ENCODE assay signal across 12 mouse cellular contexts in the genomic region with DNA sequence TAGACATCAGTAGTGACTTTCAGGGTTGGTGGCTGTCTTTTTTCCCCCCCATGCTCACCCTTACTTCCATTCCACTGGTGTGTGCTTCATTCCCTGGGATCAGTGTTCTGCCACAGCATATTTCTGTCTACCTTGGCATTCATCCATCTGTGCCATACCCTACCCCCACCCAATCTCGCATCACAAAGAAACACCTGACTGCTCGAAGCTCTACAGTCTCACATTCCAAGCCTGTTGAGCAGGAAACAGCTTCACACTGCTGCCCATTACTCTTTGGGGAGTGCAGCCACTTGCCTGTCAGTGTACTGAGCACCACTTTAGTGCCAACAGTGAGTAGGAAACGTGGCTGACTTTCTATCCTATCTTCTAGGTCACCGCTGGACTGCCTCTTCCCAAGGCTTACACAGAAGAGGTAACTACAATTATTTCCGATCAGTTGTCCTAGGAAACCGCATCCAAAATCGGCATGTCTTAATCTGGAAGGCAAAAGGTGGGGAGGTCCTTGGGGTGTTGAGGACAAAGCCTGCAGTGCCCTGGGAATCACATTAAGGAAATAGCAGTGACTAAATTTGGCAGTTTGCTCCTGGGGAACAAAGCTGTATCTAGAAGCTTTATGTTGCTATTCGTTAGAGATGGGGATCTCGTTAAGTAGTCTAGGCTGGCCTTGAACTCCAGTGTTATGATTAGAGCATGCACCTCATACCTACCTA. TPM values are rescaled to one million over a fixed set of nuclear protein-coding genes. Genes with fewer than 3 reads are reported as not detected.
A peak's percentile ranks its signal among the peaks of the same experiment; 100 is the strongest.
DNase-seq lines count a peak whose midpoint lies in the region; ATAC-seq and TF ChIP-seq lines count a peak whose summit lies in the region.
"Had no signal": no experiment of that assay in that cellular context is flagged by ENCODE, and none has a peak within 500 bp of the region (broad histone marks: within the 10 kb centered on the region; RNA-seq: fewer than 3 reads in every experiment).

No protein-coding gene starts in this region.

- no peak overlapping the region for H3K4me2 ChIP-seq in hindbrain, embryonic 11.5 days (replicated peaks; ENCODE audit: low read depth, low read length)
- H3K4me2 ChIP-seq in kidney, postnatal 0 days (ENCODE audit: low read length), result no peak overlapping the region
- H3K4me2 ChIP-seq: liver, embryonic 15.5 days had no signal

- WGBS in hindbrain, embryonic 10.5 days, result 88% methylated on average over 9 of the region's 9 CpGs
- WGBS in hindbrain, embryonic 11.5 days, result 87% methylated on average over 9 of the region's 9 CpGs
- 54% methylated on average over 9 of the region's 9 CpGs for WGBS in kidney, postnatal 0 days
- WGBS in thymus, adult 2 months, result 94% methylated on average over 9 of the region's 9 CpGs

- no peak overlapping the region for H3K9ac ChIP-seq in hindbrain, embryonic 11.5 days (ENCODE audit: low read depth, low read length)
- H3K9ac ChIP-seq in kidney, postnatal 0 days (ENCODE audit: low read depth, low read length), result no peak overlapping the region
- H3K9ac ChIP-seq: liver, embryonic 15.5 days had no signal

- no peaks in the 10 kb centered on the region for H3K27me3 ChIP-seq in hindbrain, embryonic 10.5 days (ENCODE audit: insufficient read depth, poor library complexity, severe bottlenecking)
- no peaks in the 10 kb centered on the region for H3K27me3 ChIP-seq in hindbrain, embryonic 11.5 days (ENCODE audit: control insufficient read depth, insufficient read depth, low read length)
- H3K27me3 ChIP-seq in kidney, postnatal 0 days (ENCODE audit: insufficient read depth, low read length), result no peaks in the 10 kb centered on the region
- no peaks in the 10 kb centered on the region for H3K27me3 ChIP-seq in thymus, adult 2 months (ENCODE audit: control insufficient read depth, insufficient read depth, low read length)
- H3K27me3 ChIP-seq: liver, embryonic 15.5 days had no signal

- ATAC-seq in hindbrain, embryonic 11.5 days (ENCODE audit: low FRiP score), result no peak
- ATAC-seq in kidney, postnatal 0 days (replicated peaks; ENCODE audit: low FRiP score, low read depth), result peak; percentile 59; the same call in 1 of the 2 replicates

- TF ChIP-seq POLR2A in thymus, adult 2 months (IDR thresholded peaks at IDR 0.05; ENCODE audit: control insufficient read depth, extremely low read depth, insufficient read depth, low read length, poor library complexity), result no peak

- peak overlapping the region; percentile 40 for H3K27ac ChIP-seq in hindbrain, embryonic 10.5 days
- no peak overlapping the region for H3K27ac ChIP-seq in hindbrain, embryonic 11.5 days (ENCODE audit: low read depth, low read length)
- H3K27ac ChIP-seq in kidney, postnatal 0 days, result peak overlapping the region; percentile 61
- no peak overlapping the region for H3K27ac ChIP-seq in thymus, adult 2 months (ENCODE audit: control insufficient read depth, insufficient read depth, low read length)
- H3K27ac ChIP-seq: liver, embryonic 15.5 days had no signal

- H3K4me1 ChIP-seq in hindbrain, embryonic 10.5 days (replicated peaks), result peaks cover 21% of the 10 kb centered on the region
- H3K4me1 ChIP-seq in hindbrain, embryonic 11.5 days (replicated peaks; ENCODE audit: control insufficient read depth, insufficient read depth, low read length), result no peaks in the 10 kb centered on the region; the same call in 1 of the 2 replicates
- no peaks in the 10 kb centered on the region for H3K4me1 ChIP-seq in kidney, postnatal 0 days (replicated peaks; ENCODE audit: insufficient read depth, low read length)
- H3K4me1 ChIP-seq in thymus, adult 2 months (replicated peaks; ENCODE audit: control insufficient read depth, insufficient read depth, low read length), result no peaks in the 10 kb centered on the region

- TF ChIP-seq CTCF in kidney, postnatal 0 days (IDR thresholded peaks at IDR 0.05; ENCODE audit: low read depth), result no peak
- no peak for TF ChIP-seq CTCF in thymus, adult 2 months (IDR thresholded peaks at IDR 0.05; ENCODE audit: borderline replicate concordance, control insufficient read depth, extremely low read depth, insufficient read depth, low read length, poor library complexity)

- DNase-seq in hindbrain, embryonic 10.5 days (ENCODE audit: low spot score), result no peak
- no peak for DNase-seq in hindbrain, embryonic 11.5 days (ENCODE audit: low spot score)
- DNase-seq in spleen, postnatal 36 days (ENCODE audit: low spot score in 2 of 2), result peak; percentile 18 to 29
- DNase-seq in spleen, postnatal 4 days (ENCODE audit: low spot score in 2 of 2), result no peak
- DNase-seq in kidney, postnatal 0 days (ENCODE audit: low spot score), result peak; percentile 42
- DNase-seq in thymus, postnatal 0 days (ENCODE audit: low spot score), result no peak
- no peak for DNase-seq in yolk sac, embryonic 10.5 days (ENCODE audit: low spot score)
- no peak for DNase-seq in thymus, adult 2 months
- DNase-seq: gastrocnemius, postnatal 36 days; layer of hippocampus, adult 9-11 months; thymus, postnatal 25 days had no signal

- H3K4me3 ChIP-seq in hindbrain, embryonic 10.5 days, result no peak overlapping the region
- H3K4me3 ChIP-seq in hindbrain, embryonic 11.5 days (ENCODE audit: low read depth, low read length), result no peak overlapping the region
- no peak overlapping the region for H3K4me3 ChIP-seq in kidney, postnatal 0 days (replicated peaks; ENCODE audit: low read depth, low read length)
- no peak overlapping the region for H3K4me3 ChIP-seq in thymus, adult 2 months (ENCODE audit: control insufficient read depth, insufficient read depth, low read length)
- H3K4me3 ChIP-seq: liver, embryonic 15.5 days had no signal

- peaks cover 88% of the 10 kb centered on the region for H3K36me3 ChIP-seq in hindbrain, embryonic 10.5 days
- no peaks in the 10 kb centered on the region for H3K36me3 ChIP-seq in hindbrain, embryonic 11.5 days (ENCODE audit: control insufficient read depth, insufficient read depth, low read length)
- H3K36me3 ChIP-seq in kidney, postnatal 0 days (ENCODE audit: insufficient read depth, low read length), result peaks cover 15% of the 10 kb centered on the region
- H3K36me3 ChIP-seq in thymus, adult 2 months (ENCODE audit: control insufficient read depth, insufficient read depth, low read length), result no peaks in the 10 kb centered on the region

- H3K9me3 ChIP-seq in hindbrain, embryonic 10.5 days, result no peaks in the 10 kb centered on the region
- H3K9me3 ChIP-seq in hindbrain, embryonic 11.5 days (ENCODE audit: control insufficient read depth, low read length), result no peaks in the 10 kb centered on the region
- no peaks in the 10 kb centered on the region for H3K9me3 ChIP-seq in kidney, postnatal 0 days (replicated peaks; ENCODE audit: low read length)
- H3K9me3 ChIP-seq: liver, embryonic 15.5 days had no signal

RNA-seq across cellular contexts. Expression of a gene that starts 17.7 kb away (rescaled TPM):
- polyA plus RNA-seq in hindbrain, embryonic 10.5 days (2016; fragmentation: Nextera tagmentation; extraction: Ambion mirVana), result 3.7 and 4.0 TPM in 2 replicates
- 4.0 and 5.4 TPM in 2 replicates for polyA plus RNA-seq in hindbrain, embryonic 11.5 days (2014; fragmentation: Nextera tagmentation; extraction: Ambion mirVana)
- 0.43 and 0.54 TPM in 2 replicates for polyA plus RNA-seq in kidney, postnatal 0 days (2015; fragmentation: Nextera tagmentation; extraction: Ambion mirVana)
- polyA plus RNA-seq in thymus, postnatal 0 days (2015; fragmentation: Nextera tagmentation; extraction: Ambion mirVana), result 0.21 and 0.38 TPM in 2 replicates
- polyA plus RNA-seq in thymus, adult 2 months (2012; rRNA removed), result 0.08 and 0.16 TPM in 2 replicates

RNA-seq across cellular contexts. Expression of a gene that starts 51.9 kb away (rescaled TPM):
- polyA plus RNA-seq in hindbrain, embryonic 10.5 days (2016; fragmentation: Nextera tagmentation; extraction: Ambion mirVana), result 62.5 and 85.6 TPM in 2 replicates
- polyA plus RNA-seq in hindbrain, embryonic 11.5 days (2014; fragmentation: Nextera tagmentation; extraction: Ambion mirVana), result 49.5 and 54.4 TPM in 2 replicates
- polyA plus RNA-seq in kidney, postnatal 0 days (2015; fragmentation: Nextera tagmentation; extraction: Ambion mirVana), result 94.0 and 106 TPM in 2 replicates
- polyA plus RNA-seq in thymus, postnatal 0 days (2015; fragmentation: Nextera tagmentation; extraction: Ambion mirVana), result 57.6 and 65.8 TPM in 2 replicates
- polyA plus RNA-seq in thymus, adult 2 months (2012; rRNA removed), result 20.9 and 28.6 TPM in 2 replicates

Comparison
In these comparisons a context has a peak if more than half of its experiments do, and no peak if none do; other contexts are left out.
1. DNase-seq: peak in spleen, postnatal 36 days (2 of 2) and kidney, postnatal 0 days (single experiment); none in hindbrain, embryonic 10.5 days (single experiment), hindbrain, embryonic 11.5 days (single experiment), spleen, postnatal 4 days (0 of 2), thymus, postnatal 0 days (single experiment), yolk sac, embryonic 10.5 days (single experiment) and thymus, adult 2 months (single experiment).
2. H3K27ac ChIP-seq: peak in hindbrain, embryonic 10.5 days (single experiment) and kidney, postnatal 0 days (single experiment); none in hindbrain, embryonic 11.5 days (single experiment) and thymus, adult 2 months (single experiment).